Mouse (Mus musculus) layer of hippocampus, adult 9-10 months (tissue): ENCODE measurements around the gene Abcc2.

Experiments
- DNase-seq: peaks from one replicate; pipeline ENCODE4 v3.0.0; 2022; ENCODE audit warnings: low spot score

Gene Abcc2

DNA sequence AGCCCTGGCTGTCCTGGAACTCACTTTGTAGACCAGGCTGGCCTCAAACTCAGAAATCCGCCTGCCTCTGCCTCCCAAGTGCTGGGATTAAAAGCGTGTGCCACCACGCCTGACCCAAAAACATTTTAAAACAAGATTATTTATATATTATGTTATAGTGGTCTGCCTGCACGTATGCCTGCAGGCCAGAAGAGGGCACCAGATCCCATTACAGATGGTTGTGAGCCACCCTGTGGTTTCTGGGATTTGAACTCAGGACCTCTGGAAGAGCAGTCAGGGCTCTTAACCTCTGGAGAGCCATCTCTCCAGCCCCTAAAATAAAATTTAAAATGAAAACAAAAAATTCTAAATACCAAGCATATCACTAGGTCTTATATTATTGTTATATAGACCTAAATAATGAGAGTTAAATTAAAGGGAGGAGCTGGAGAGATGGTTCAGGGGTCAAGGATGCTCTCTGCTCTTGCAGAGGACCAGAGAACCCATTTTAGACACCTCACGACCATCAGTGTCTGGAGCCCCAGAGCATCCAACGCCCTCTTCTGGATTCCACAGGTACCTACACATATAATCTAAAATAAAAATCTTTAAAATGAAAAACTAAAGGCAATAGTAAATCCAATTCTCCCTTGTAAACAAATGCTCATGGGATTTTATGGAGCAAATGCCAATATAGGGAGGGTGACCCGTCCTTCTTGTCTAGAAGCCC is 71.0 kb downstream of the Abcc2 start:
- no peak for DNase-seq

DNA sequence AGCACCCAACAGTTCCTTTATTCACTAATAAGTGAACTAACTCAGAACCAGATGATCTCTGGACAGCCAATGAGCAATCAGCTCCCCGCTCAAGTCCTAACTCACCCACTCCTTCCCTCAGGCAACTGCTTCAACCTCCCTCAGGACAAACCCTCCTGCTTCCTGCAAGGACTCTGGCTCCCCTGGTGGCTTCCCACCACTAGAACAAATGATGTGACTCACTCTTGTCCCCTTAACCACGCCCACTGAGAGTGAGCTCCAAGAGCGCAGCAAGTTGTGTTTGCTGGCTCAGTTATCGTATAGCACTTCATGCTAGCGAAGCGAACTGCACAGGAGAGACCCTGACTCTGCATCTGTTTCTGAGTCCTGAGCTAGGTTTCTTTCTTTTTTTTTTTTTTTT is 75.4 kb downstream of the Abcc2 start:
- DNase-seq: no peak

DNA sequence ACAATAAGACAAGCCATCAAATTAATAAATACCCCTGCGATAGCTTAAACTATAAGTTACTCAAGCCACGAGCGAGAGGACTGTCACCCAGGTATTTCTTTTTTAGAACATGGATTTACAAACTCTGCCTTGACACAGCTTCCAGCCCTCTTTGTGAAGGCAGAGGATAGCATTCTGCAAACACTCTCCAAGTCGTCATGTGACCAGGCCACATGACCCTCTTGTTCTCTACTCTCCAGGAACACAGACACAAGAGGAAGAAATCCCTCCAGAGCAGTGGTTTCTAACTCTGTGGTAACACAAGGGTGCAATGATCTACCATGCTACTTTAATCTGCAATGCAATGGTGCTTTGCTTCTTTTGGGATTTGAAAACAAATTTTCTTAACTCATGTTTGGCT is 88.4 kb downstream of the Abcc2 start:
- DNase-seq: no peak

DNA sequence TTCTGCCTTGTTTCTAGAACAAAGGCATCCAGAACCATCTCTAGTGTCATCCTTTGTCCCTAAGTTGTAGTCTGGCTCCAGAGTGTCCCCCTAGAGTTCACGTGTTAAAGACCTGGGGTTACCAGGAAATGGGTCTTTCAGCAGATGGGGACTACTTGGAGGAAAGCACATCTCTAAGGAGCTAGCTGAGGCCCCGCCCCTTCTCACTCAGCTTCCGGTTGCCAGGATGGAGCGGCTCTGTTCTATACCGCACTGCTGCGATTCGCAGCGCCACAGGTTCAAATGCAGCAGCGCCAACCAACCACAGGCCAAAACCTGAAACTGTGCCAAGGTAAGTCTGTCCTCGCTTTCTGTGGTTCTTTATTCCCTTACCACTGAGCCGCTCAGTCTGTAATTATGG is 92.4 kb downstream of the Abcc2 start:
- DNase-seq: no peak

DNA sequence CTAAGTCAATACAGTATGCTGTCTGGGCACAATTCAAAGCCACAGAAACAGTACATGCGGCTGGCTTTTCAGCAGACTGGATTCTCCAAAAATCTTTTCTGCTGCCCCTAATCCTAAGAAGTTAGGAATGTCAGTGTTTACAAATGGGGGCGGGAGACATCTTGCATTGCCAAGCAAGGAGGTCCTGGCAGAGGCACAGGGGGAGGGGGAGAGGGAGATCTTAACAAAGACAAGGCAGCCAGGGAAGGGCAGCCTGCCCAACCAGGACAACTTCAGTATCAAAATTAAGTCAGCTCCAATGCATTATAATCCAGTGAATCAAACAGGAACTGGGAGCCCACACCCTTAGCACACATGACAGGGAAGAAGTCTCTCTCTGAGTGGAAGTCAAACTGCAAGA is 94.0 kb downstream of the Abcc2 start:
- DNase-seq: no peak

DNA sequence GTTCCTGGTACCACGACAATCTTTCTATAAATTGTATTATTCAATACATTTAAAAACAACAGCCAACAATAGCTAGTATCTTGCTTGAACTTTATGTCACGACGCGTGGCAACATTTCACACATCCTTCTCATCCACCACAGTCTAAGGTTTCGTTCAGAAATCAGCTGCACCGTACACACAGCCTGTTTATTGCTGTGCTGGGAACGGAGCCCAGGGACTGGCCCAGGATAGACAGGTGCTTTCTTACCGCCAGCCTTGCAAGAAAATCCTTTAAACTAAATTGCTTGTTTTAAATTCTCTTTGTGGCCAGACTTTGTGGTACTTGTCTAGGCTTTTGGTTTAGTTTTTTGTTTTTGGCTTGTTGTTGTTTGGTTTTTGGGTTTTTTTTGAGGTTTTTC is 95.4 kb downstream of the Abcc2 start:
- DNase-seq: no peak

DNA sequence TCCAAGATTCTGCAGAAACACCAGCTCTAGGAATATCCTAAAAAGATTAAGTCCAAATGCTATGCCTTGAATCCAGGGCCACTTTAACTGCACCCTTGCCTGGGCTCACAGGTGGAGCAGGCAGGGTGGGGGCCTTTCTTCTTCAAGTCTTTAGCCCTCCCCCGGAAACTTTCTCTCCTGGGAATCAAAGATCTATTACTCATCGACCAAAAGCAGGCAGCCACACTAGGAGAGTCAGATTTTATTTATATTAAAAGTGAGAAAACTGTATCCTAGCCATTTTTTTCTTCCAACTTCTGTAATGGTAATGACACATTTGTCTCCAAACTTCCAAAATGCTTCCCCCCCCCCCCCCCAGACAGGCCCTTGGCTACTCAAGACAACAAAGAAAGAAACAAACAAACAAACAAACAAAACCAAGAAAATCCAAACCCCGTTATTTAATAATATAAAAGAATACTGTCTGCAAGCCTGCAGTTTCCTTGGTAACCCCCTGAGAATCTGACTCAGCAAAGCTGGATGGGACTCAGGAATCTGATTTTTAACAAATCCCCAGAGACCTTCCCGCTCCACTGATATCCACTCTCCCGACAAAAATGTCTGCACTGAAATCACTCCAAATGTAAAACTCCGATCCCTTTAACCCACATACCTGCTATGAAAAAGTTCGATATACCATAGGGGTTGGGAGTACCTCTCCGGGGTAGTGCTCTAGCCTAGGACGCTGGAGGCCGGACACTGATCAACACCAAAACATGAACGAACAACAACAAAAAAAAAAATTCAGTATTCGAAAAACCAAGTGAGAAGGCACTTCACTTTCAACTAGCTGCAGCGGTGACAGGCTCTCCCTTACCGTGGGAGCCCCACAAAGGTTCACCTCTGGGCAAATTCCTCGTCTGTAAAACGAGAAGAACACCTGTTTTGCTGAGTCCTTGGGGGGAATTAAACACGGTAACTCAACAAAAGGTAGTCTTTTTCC is 96.4 kb downstream of the Abcc2 start:
- no peak for DNase-seq

DNA sequence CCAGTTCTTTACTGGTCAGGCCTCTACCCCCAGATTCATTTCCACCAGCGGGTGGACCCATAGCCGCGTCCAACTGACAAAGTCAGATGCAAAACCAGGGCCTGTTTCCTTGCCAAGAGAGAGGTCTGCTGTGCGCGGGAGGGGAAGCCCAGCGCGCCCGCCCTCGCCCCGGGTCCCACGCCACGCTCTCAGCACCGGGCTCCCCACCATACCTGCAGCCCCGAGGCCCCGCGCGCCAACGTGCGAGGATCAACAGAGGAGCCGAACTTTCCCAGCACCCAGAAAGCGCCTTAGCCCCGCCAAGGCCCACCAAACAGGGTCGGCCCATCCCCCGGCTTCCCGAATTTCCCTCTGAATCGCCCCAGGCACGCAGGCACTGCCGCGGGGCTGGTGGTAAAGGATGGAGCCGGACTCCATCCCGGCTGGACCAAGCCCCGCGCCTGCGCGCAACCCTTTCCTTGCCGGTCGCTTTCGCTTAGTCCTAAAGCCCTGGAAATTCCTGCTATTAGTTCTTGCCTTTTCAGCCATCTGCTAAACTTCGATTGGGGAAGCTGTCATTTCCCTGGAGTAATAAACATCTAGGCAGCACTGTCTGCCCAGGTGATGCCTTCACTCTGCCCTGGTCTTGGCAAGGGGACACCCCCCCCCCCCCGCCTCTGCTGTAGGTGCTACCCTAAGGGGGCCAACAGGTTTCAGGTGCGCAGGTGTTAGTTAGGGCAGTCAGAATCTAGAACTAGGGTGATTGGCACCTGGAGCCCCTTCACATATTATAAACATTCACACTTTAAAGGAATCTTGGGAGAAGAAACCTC is 97.6 kb downstream of the Abcc2 start:
- no peak for DNase-seq

DNA sequence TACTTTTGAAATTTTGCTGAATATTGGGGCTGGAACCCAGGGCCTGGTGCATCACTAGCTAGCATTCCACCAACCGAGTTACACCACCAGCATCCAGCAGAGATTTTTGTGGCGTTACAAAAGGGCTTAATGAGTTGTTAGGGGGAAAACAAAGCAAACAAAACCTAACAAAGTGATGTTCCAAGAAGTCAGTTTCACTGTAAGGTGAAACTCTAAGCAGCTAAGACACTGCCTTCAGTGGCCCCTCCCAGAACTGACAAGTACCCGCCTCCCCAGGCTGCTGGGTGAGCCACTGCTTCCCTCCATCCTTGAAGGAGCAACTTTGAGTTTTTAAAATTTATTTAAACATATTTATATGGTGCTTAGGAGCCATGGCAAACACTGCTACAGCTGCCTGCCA is 98.4 kb downstream of the Abcc2 start:
- no peak for DNase-seq

DNA sequence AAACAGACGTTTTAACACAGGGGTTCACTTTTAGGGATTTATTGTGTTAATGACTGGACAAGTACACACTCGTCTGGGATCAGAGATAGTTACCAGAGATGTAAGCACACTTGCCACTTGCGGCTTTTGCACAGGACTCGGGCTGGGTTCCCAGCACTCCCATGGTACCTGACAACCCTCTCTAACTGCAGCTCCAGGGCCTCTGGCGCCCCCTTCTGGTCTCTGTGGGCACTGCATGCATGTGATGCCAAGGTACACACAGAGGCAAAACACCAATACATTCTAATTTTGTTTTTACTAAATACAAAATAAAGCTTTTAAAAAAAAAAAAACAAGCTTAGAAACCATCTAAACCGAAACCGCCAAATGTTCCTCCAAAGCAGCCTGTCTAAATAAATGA is 99.6 kb downstream of the Abcc2 start:
- no peak for DNase-seq

DNA sequence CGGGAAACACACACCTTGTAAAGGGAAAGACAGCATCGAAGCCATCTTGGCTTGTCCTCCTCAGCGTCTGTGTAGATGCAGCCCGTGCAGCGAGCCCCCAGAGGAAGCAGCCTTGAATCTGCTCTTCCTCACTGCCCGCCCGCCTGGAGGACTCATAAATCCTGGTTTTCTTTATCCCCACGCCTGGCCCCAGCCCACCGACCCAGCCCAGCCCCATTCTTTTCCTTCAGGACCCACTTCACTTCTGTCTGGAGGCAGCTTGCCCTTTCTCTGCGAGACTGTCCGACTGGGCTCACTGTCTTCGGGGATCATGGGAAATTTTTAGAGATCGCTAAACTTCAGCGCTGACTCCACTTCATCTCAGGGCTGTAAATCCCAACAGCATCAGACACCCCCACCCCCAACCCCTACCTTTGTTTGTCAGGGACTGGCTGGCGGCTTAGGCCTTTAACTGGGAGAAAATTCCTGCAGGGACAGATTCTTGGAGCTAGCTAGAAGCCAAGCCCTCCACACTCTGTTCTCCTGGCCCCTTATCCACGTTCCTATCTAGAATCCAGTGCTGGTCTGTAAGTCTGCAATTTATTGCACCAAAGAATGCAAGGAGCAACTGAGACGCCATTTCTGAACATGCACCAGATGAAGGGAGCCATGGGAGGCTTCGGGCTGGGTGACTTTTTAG is 101.0 kb downstream of the Abcc2 start:
- DNase-seq: no peak

DNA sequence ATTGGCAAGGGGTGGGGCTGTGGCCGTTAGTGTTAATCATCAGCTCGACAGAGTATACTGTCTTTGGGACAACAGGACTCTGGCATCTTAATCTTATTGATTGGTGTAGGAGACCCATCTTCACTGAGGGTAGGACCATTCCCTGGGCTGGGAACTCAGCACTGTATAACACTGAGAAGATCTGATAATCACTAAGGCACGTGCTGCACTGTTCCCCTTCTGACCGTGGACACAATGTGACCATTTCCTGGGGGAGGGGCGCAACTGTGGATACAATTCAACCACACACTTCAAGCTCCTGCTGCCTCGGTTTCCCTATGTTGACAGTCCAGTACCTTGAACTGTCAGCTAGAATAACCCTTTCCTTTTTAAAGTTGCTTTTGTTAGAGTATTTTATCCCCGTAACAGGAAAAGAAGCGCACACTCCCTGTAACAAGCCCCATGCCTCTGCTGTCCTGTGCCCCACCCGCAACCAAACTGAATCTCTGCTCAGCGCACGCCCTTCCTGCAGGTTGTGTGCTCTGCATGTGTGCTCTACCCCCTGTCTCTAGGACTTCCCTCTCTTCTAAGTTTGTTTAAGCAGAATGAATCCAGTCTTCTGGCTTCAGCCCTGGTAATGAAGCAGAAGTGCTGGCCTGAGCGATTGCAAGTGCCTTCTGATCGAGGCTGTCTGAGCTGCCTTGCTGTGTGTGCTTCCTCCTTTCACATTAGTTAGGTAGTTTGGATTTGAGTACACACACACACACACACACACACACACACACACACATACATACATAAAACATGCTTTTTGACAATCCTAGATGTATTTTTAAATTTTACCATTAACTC is 102.9 kb downstream of the Abcc2 start:
- DNase-seq: no peak

DNA sequence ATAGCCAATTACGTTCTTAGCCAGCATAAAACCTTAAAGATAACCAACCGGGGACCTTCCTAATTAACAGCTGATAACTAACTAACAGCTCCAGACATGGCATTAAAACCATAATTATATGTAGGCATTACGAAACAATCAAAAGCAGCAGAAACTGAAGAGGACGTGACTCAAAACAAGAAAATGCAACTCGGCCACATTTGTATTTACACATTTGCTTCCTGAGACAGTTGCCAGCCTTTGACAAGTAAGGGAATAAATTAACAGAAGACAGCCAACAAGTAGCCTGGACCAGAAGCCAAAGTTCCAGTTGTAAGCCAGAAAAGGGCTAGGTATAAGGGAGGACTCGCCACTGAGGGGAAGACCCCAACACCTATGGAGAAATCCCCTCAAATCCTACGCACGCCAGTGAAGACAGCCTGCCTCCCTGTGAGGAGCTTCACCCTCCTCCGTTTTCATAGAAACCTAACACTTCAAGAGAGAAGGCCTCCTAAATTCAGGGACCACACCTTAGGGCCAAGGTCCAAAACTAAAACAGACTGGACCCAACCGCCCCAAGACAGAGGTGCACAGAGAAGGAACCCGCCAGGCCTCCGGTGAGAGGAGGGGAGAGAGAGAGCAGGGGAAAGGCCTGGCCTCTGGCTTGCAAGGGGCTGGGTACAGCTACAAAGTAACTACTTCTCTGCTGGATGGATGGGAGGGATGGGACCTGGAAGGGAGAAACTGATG is 104.5 kb downstream of the Abcc2 start:
- DNase-seq: no peak

DNA sequence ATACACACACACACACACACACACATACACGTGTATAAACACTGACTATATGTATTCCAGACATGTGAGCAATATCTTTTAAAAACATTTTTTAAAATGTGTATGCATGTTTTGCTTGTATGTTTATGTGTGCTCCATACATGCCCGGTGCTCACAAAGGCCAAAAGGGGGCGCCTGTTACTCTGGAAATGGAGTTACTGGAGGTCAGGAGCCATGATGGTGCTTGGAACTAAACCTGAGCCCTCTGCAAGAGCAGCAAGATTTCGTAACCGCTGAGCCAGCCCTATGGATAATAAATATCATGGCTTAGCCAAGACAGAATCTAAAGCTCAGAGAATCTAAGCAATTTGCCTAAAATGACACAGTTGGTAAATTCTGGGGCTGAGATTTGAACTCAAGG is 105.2 kb downstream of the Abcc2 start:
- no peak for DNase-seq

DNA sequence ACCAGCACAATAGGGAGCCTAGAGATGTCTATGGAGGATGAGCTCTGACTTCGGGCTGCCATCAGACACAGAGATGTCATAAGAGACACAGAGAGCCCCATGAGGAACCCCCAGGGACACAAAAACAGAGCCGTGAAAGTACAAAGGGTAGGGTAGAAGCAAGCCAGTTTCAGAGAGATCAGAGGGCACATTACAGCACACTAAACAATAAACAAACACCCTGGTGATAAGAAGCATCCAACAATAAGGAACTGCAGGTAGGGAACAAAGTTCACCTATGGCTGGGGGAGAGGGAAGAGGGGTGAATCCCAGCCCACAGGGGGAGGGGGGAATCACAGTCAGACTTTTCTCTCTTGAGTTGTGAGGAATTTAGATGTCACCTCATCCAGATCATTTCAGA is 105.7 kb downstream of the Abcc2 start:
- no peak for DNase-seq
